Mouse (Mus musculus): Measurements from ENCODE around the gene Zcwpw1.

Zcwpw1 gene

GRCm38 (mm10) chr5:137755425-137755824 lies 32.2 kb upstream of the Zcwpw1 start:
- no peak for DNase-seq (ENCODE audit: low read depth, low spot score)

- no peak for DNase-seq (ENCODE audit: low read depth, low spot score)
Measured at GRCm38 (mm10) chr5:137756106-137756505, 31.5 kb upstream of the Zcwpw1 start.

- peak; percentile 85 for DNase-seq (ENCODE audit: low read depth, low spot score)
Measured at GRCm38 (mm10) chr5:137756882-137757661, 30.5 kb upstream of the Zcwpw1 start.

- DNase-seq (ENCODE audit: low read depth, low spot score), result no peak
Measured at GRCm38 (mm10) chr5:137757887-137758286, 29.7 kb upstream of the Zcwpw1 start.

- no peak for DNase-seq (ENCODE audit: low read depth, low spot score)
Measured at GRCm38 (mm10) chr5:137758921-137759534, 28.6 kb upstream of the Zcwpw1 start.

GRCm38 (mm10) chr5:137759971-137760412 lies 27.6 kb upstream of the Zcwpw1 start:
- DNase-seq (ENCODE audit: low read depth, low spot score), result peak; percentile 92

- DNase-seq (ENCODE audit: low read depth, low spot score), result peak; percentile 68
Measured at GRCm38 (mm10) chr5:137764609-137765340, 22.8 kb upstream of the Zcwpw1 start.

- peak; percentile 65 for DNase-seq (ENCODE audit: low read depth, low spot score)
Measured at GRCm38 (mm10) chr5:137766270-137766669, 21.3 kb upstream of the Zcwpw1 start.

GRCm38 (mm10) chr5:137768475-137768874 lies 19.1 kb upstream of the Zcwpw1 start:
- no peak for DNase-seq (ENCODE audit: low read depth, low spot score)

- peak; percentile 83 for DNase-seq (ENCODE audit: low read depth, low spot score)
Measured at GRCm38 (mm10) chr5:137770709-137771108, 16.9 kb upstream of the Zcwpw1 start.

- no peak for DNase-seq (ENCODE audit: low read depth, low spot score)
Measured at GRCm38 (mm10) chr5:137772755-137773154, 14.8 kb upstream of the Zcwpw1 start.

GRCm38 (mm10) chr5:137775587-137776290 lies 11.9 kb upstream of the Zcwpw1 start:
- no peak for DNase-seq (ENCODE audit: low read depth, low spot score)

GRCm38 (mm10) chr5:137776408-137776918 lies 11.1 kb upstream of the Zcwpw1 start:
- DNase-seq (ENCODE audit: low read depth, low spot score), result peak; percentile 76

GRCm38 (mm10) chr5:137777267-137777845 lies 10.2 kb upstream of the Zcwpw1 start:
- DNase-seq (ENCODE audit: low read depth, low spot score), result no peak

- peak; percentile 97 for DNase-seq (ENCODE audit: low read depth, low spot score)
Measured at GRCm38 (mm10) chr5:137778635-137779034, 9.0 kb upstream of the Zcwpw1 start, which contains the start of gene Ppp1r35. Gene Ppp1r35 (plus strand): TSS chr5:137778849.

GRCm38 (mm10) chr5:137779053-137779933 lies 8.3 kb upstream of the Zcwpw1 start:
- peak; percentile 67 for DNase-seq (ENCODE audit: low read depth, low spot score)

- DNase-seq (ENCODE audit: low read depth, low spot score), result no peak
Measured at GRCm38 (mm10) chr5:137781661-137782060, 5.9 kb upstream of the Zcwpw1 start.

- no peak for DNase-seq (ENCODE audit: low read depth, low spot score)
Measured at GRCm38 (mm10) chr5:137782776-137783522, 4.6 kb upstream of the Zcwpw1 start.

GRCm38 (mm10) chr5:137783901-137784540 lies 3.6 kb upstream of the Zcwpw1 start:
- no peak for DNase-seq (ENCODE audit: low read depth, low spot score)
